Mouse (Mus musculus): ENCODE data around the gene Rpl11. TPM values are rescaled to one million over a fixed set of nuclear protein-coding genes. Genes with fewer than 3 reads are reported as not detected.
A peak's percentile ranks its signal among the peaks of the same experiment; 100 is the strongest.

The Rpl11 gene
- polyA plus RNA-seq, 1 experiment from 2014 or later: 529 TPM

GRCm38 (mm10) chr4:136057916-136058315, 4.7 kb upstream of the Rpl11 start:
- WGBS: 91% methylated on average over 5 of the region's 5 CpGs
- H3K4me3 ChIP-seq (ENCODE audit: low read depth, low read length): no peak overlapping the region
- H3K9ac ChIP-seq (ENCODE audit: low read length): no peak overlapping the region
- H3K36me3 ChIP-seq (ENCODE audit: control insufficient read depth, insufficient read depth, low read length): no peaks in the 10 kb centered on the region
- H3K9me3 ChIP-seq (ENCODE audit: control insufficient read depth, low read length): no peaks in the 10 kb centered on the region
- no peak overlapping the region for H3K4me2 ChIP-seq (ENCODE audit: low read depth, severe bottlenecking)
- no peak overlapping the region for H3K27ac ChIP-seq (replicated peaks; ENCODE audit: low read depth, low read length)
- no peaks in the 10 kb centered on the region for H3K27me3 ChIP-seq (ENCODE audit: control insufficient read depth, insufficient read depth, low read length)
- DNase-seq (ENCODE audit: low spot score): no peak
- H3K4me1 ChIP-seq (ENCODE audit: control insufficient read depth, insufficient read depth, low read length): no peaks in the 10 kb centered on the region
- no peak for ATAC-seq (ENCODE audit: insufficient number of reproducible peaks, low FRiP score, low TSS enrichment, low read depth)

GRCm38 (mm10) chr4:136056030-136056429, 2.8 kb upstream of the Rpl11 start:
- DNase-seq (ENCODE audit: low spot score) (no peak), ATAC-seq (ENCODE audit: insufficient number of reproducible peaks, low FRiP score, low TSS enrichment, low read depth) (no peak)
- Histone ChIP-seq H3K27me3 (ENCODE audit: control insufficient read depth, insufficient read depth, low read length) (no peaks in the 10 kb centered on the region), H3K27ac (replicated peaks; ENCODE audit: low read depth, low read length) (no peak overlapping the region), H3K4me2 (ENCODE audit: low read depth, severe bottlenecking) (no peak overlapping the region), H3K9me3 (ENCODE audit: control insufficient read depth, low read length) (no peaks in the 10 kb centered on the region), H3K4me1 (ENCODE audit: control insufficient read depth, insufficient read depth, low read length) (peaks cover 10% of the 10 kb centered on the region), H3K4me3 (ENCODE audit: low read depth, low read length) (no peak overlapping the region), H3K36me3 (ENCODE audit: control insufficient read depth, insufficient read depth, low read length) (peaks cover 8% of the 10 kb centered on the region), H3K9ac (ENCODE audit: low read length) (no peak overlapping the region)
- WGBS: 57% methylated on average over 1 of the region's 1 CpGs

- no peak for DNase-seq (ENCODE audit: low spot score)
- H3K27me3 ChIP-seq (ENCODE audit: control insufficient read depth, insufficient read depth, low read length): no peaks in the 10 kb centered on the region
- no peak overlapping the region for H3K9ac ChIP-seq (ENCODE audit: low read length)
- 78% methylated on average over 5 of the region's 5 CpGs for WGBS
- H3K4me3 ChIP-seq (ENCODE audit: low read depth, low read length): peak overlapping the region; percentile 99; the same call in 1 of the 2 replicates
- H3K9me3 ChIP-seq (ENCODE audit: control insufficient read depth, low read length): no peaks in the 10 kb centered on the region
- H3K4me2 ChIP-seq (ENCODE audit: low read depth, severe bottlenecking): no peak overlapping the region
- H3K36me3 ChIP-seq (ENCODE audit: control insufficient read depth, insufficient read depth, low read length): peaks cover 25% of the 10 kb centered on the region
- H3K27ac ChIP-seq (replicated peaks; ENCODE audit: low read depth, low read length): no peak overlapping the region
- H3K4me1 ChIP-seq (ENCODE audit: control insufficient read depth, insufficient read depth, low read length): peaks cover 12% of the 10 kb centered on the region
- no peak for ATAC-seq (ENCODE audit: insufficient number of reproducible peaks, low FRiP score, low TSS enrichment, low read depth)
Observed at GRCm38 (mm10) chr4:136053843-136054242, 615 bp upstream of the Rpl11 start.

GRCm38 (mm10) chr4:136052534-136053246, 538 bp downstream of the Rpl11 start:
- Histone ChIP-seq H3K4me2 (ENCODE audit: low read depth, severe bottlenecking) (peak overlapping the region; percentile 78), H3K4me1 (ENCODE audit: control insufficient read depth, insufficient read depth, low read length) (peaks cover 12% of the 10 kb centered on the region), H3K36me3 (ENCODE audit: control insufficient read depth, insufficient read depth, low read length) (peaks cover 25% of the 10 kb centered on the region), H3K9me3 (ENCODE audit: control insufficient read depth, low read length) (no peaks in the 10 kb centered on the region), H3K27me3 (ENCODE audit: control insufficient read depth, insufficient read depth, low read length) (no peaks in the 10 kb centered on the region), H3K4me3 (ENCODE audit: low read depth, low read length) (peak overlapping the region; percentile 99), H3K27ac (replicated peaks; ENCODE audit: low read depth, low read length) (peak overlapping the region; percentile 92), H3K9ac (ENCODE audit: low read length) (peak overlapping the region; percentile 99)
- WGBS: under 1% methylated on average over 42 of the region's 50 CpGs
- ATAC-seq (ENCODE audit: insufficient number of reproducible peaks, low FRiP score, low TSS enrichment, low read depth) (peak; percentile 69), DNase-seq (ENCODE audit: low spot score) (no peak)

GRCm38 (mm10) chr4:136052060-136052459, 1.2 kb downstream of the Rpl11 start:
- no peaks in the 10 kb centered on the region for H3K27me3 ChIP-seq (ENCODE audit: control insufficient read depth, insufficient read depth, low read length)
- no peak overlapping the region for H3K27ac ChIP-seq (replicated peaks; ENCODE audit: low read depth, low read length)
- H3K4me3 ChIP-seq (ENCODE audit: low read depth, low read length): peak overlapping the region; percentile 99
- peak overlapping the region; percentile 78 for H3K4me2 ChIP-seq (ENCODE audit: low read depth, severe bottlenecking)
- peaks cover 12% of the 10 kb centered on the region for H3K4me1 ChIP-seq (ENCODE audit: control insufficient read depth, insufficient read depth, low read length)
- DNase-seq (ENCODE audit: low spot score) (no peak), ATAC-seq (ENCODE audit: insufficient number of reproducible peaks, low FRiP score, low TSS enrichment, low read depth) (no peak)
- no peaks in the 10 kb centered on the region for H3K9me3 ChIP-seq (ENCODE audit: control insufficient read depth, low read length)
- 4% methylated on average over 3 of the region's 3 CpGs for WGBS
- peak overlapping the region; percentile 99 for H3K9ac ChIP-seq (ENCODE audit: low read length)
- peaks cover 26% of the 10 kb centered on the region for H3K36me3 ChIP-seq (ENCODE audit: control insufficient read depth, insufficient read depth, low read length)

GRCm38 (mm10) chr4:136050226-136050625, 3.0 kb downstream of the Rpl11 start:
- H3K4me3 ChIP-seq (ENCODE audit: low read depth, low read length): no peak overlapping the region
- ATAC-seq (ENCODE audit: insufficient number of reproducible peaks, low FRiP score, low TSS enrichment, low read depth) (no peak), DNase-seq (ENCODE audit: low spot score) (no peak)
- H3K4me1 ChIP-seq (ENCODE audit: control insufficient read depth, insufficient read depth, low read length): peaks cover 12% of the 10 kb centered on the region
- no peak overlapping the region for H3K4me2 ChIP-seq (ENCODE audit: low read depth, severe bottlenecking)
- H3K27me3 ChIP-seq (ENCODE audit: control insufficient read depth, insufficient read depth, low read length): no peaks in the 10 kb centered on the region
- 92% methylated on average over 6 of the region's 6 CpGs for WGBS
- H3K9me3 ChIP-seq (ENCODE audit: control insufficient read depth, low read length): no peaks in the 10 kb centered on the region
- H3K9ac ChIP-seq (ENCODE audit: low read length): no peak overlapping the region
- H3K36me3 ChIP-seq (ENCODE audit: control insufficient read depth, insufficient read depth, low read length): peaks cover 30% of the 10 kb centered on the region
- H3K27ac ChIP-seq (replicated peaks; ENCODE audit: low read depth, low read length): no peak overlapping the region

- Histone ChIP-seq H3K4me3 (ENCODE audit: low read depth, low read length) (no peak overlapping the region), H3K9me3 (ENCODE audit: control insufficient read depth, low read length) (no peaks in the 10 kb centered on the region), H3K27me3 (ENCODE audit: control insufficient read depth, insufficient read depth, low read length) (no peaks in the 10 kb centered on the region), H3K9ac (ENCODE audit: low read length) (no peak overlapping the region), H3K36me3 (ENCODE audit: control insufficient read depth, insufficient read depth, low read length) (peaks cover 30% of the 10 kb centered on the region), H3K4me1 (ENCODE audit: control insufficient read depth, insufficient read depth, low read length) (peaks cover 12% of the 10 kb centered on the region), H3K4me2 (ENCODE audit: low read depth, severe bottlenecking) (no peak overlapping the region), H3K27ac (replicated peaks; ENCODE audit: low read depth, low read length) (no peak overlapping the region)
- 77% methylated on average over 4 of the region's 4 CpGs for WGBS
- DNase-seq (ENCODE audit: low spot score) (no peak), ATAC-seq (ENCODE audit: insufficient number of reproducible peaks, low FRiP score, low TSS enrichment, low read depth) (no peak)
Observed at GRCm38 (mm10) chr4:136048291-136049032, 4.8 kb downstream of the Rpl11 start.

GRCm38 (mm10) chr4:136047626-136048025, 5.6 kb downstream of the Rpl11 start:
- Histone ChIP-seq H3K9me3 (ENCODE audit: control insufficient read depth, low read length) (no peaks in the 10 kb centered on the region), H3K27ac (replicated peaks; ENCODE audit: low read depth, low read length) (no peak overlapping the region), H3K4me1 (ENCODE audit: control insufficient read depth, insufficient read depth, low read length) (peaks cover 12% of the 10 kb centered on the region), H3K36me3 (ENCODE audit: control insufficient read depth, insufficient read depth, low read length) (peaks cover 30% of the 10 kb centered on the region), H3K9ac (ENCODE audit: low read length) (no peak overlapping the region), H3K4me3 (ENCODE audit: low read depth, low read length) (no peak overlapping the region), H3K27me3 (ENCODE audit: control insufficient read depth, insufficient read depth, low read length) (no peaks in the 10 kb centered on the region), H3K4me2 (ENCODE audit: low read depth, severe bottlenecking) (no peak overlapping the region)
- WGBS: 27% methylated on average over 4 of the region's 4 CpGs
- DNase-seq (ENCODE audit: low spot score): no peak
- ATAC-seq (ENCODE audit: insufficient number of reproducible peaks, low FRiP score, low TSS enrichment, low read depth): no peak
